Mouse (Mus musculus) kidney, postnatal 4 days (tissue): ENCODE data around the gene Top2a.

Experiments
- DNase-seq, 2 experiments: peaks; one replicate each; pipeline ENCODE4 v3.0.0; 2021; ENCODE audit warnings: mixed read lengths in 2 of 2

Gene Top2a

DNA sequence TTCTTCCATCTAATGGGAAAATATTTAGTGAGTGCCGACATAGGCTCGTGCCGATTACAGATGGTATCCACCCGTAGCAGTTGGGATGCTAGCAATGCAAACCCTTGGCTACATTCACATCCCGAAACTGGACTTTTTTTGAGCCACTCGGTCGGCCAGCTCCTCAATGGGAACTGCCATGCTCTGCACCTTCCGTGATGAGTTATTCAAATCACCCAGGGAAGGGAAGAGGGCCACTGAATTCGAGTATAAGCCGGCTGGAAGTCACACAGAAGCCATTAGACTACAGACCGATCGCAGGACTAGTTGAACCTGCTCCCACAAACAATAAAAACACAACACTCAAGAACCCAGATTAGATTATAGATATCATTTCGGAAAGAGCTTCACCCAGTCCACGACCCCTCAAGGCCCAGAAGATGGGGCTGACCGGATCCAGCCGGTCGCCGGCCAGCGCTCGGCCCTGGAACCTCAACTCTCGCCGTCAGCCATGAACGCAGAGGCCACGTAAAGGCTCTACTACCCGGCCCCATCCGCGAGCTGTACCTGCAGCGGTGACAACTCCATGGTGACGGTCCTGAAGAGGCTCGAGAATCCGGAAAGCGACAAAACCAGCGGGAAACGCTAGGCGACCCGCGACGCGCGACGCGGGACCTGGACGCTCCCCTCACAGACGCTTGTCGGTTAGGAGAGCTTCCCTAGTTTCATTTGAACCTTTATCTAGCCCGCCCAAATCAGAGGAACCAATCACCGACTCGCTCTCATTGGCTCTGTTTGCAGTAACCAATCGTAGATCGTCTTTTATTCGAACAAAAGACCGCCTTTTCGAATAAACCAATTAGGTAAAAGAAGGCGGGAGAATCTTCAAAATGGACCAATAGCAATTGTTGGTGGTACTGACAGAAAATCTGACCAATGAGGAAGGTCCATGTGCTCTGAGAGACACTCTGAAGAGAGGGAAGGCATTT is at the start of gene Top2a:
Gene Top2a (minus strand): TSS at position 690 of the 968 bp plus-strand sequence.
- peak; percentile 85 to 89 for DNase-seq

- DNase-seq, result no peak
Observed at GRCm38 (mm10) chr11:99073781-99074180, 49.8 kb upstream of the Top2a start.

DNA sequence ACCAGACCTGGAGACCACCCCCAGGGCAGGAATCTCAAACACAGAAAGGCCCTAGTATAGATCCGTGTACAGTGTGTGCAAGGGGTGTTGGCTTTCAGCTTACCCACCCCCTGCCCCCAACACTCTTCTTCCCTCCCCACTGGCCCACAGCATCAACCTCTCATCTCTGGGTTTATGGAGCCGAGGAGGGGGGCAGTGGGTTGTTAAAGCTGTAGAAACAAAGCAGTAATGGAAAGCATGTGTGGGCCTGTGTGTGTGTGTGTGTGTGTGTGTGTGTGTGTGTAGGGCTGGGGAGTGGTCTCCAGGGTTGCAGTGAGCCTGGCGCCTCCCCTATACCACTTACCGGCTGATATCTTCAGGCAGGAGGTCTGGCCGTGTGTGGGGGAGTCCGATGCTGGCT is 47.9 kb upstream of the Top2a start:
- DNase-seq, result peak in 1 of 2 experiments; percentile 33

DNA sequence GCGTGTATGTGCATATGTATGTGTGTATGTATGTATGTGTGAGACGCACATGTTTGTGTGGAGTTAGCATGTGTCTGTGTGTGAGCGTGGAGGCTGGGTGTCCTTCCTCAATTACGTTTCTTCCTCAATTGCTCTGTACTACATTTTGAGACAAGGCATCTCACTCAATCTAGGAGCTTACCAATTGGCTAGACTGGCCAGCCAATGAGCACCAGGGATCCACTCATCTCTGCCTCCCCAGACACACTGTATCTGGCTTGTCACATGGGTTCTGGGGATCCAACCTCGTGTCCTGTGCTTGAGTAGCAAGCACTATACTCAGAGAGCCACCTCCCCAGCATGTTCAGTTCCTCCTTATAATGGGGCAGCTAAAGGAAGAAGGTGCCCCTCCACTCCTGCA is 44.5 kb upstream of the Top2a start:
- DNase-seq, result no peak

DNA sequence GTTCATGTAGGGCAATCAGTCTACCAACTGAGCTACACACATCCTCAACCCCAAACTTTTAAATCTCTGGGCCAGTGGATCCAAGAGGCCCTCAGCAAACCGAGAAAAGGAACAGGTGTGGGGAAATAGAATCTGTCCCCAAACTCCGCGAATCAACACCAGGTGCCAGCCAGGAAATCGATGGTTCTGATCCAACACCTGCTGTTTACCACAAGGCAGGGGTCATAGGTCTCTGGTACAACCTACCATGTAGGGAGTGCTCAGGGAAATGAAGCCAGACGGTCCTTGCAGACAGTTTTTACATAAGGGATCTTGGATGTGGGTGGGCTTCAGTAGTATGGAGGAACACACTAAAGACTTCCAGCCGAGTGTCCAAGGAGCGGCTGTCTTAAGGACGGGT is 43.6 kb upstream of the Top2a start:
- no peak for DNase-seq

GRCm38 (mm10) chr11:99065979-99066378 is 42.0 kb upstream of the Top2a start:
- peak; percentile 85 to 90 for DNase-seq

DNA sequence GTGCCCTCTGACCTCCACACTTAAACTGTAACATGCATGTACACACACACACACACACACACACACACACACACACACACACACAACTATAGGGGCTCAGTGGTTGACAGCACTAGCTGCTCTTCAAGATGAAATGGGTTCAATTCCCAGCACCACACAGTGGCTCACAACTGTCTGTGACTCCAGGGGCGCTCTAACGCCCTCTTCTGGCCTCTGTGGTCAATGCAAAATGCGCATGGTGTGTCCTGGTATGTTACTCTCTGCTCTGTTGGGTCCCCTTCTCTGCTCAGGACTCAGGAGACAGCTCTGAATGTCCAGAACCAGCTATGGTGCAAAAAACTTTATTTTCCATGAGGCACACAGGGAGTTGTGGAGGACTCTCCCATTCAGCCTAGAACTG is 41.4 kb upstream of the Top2a start:
- DNase-seq, result no peak

DNA sequence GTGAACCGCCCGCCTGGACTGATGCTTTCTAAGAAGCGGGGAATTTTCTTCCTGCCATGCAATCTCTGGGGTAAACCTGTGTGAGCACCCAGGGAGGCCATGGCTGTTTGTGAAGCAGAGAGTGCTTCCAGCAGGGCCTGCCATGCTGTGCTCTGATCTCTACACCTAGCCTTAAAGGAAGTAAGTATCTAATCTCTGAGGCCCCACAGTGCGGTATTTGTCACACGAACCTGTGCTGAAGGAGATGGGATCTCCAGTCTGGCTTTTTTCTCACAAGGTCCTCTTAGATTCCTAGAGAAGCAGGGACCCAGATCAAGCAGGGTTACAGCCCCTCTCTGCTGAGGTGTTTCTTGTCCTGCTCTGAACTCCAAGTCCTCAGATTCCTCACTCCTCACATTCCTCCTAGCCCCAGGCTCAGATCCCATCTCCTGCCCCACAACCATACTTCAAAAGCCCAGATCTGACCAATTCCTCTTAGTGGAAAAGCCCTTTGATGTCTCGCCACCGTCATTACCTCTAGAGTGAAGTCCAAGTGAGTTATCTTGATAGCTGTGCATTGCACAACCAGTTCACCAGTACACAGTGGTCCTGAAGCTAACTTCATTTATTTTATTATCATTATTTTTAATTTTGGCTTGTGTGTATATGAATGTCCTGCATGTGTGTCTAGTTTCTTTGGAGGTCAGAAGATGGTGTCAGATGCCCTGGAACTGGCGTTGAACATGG is 39.6 kb upstream of the Top2a start:
- no peak for DNase-seq

GRCm38 (mm10) chr11:99062661-99063060 is 38.7 kb upstream of the Top2a start:
- DNase-seq, result no peak

GRCm38 (mm10) chr11:99060435-99060834 is 36.4 kb upstream of the Top2a start:
- peak; percentile 52 to 57 for DNase-seq

- peak; percentile 66 to 74 for DNase-seq
Observed at GRCm38 (mm10) chr11:99055571-99056452, 31.8 kb upstream of the Top2a start.

GRCm38 (mm10) chr11:99055143-99055542 is 31.2 kb upstream of the Top2a start:
- DNase-seq, result peak; percentile 64 to 68

DNA sequence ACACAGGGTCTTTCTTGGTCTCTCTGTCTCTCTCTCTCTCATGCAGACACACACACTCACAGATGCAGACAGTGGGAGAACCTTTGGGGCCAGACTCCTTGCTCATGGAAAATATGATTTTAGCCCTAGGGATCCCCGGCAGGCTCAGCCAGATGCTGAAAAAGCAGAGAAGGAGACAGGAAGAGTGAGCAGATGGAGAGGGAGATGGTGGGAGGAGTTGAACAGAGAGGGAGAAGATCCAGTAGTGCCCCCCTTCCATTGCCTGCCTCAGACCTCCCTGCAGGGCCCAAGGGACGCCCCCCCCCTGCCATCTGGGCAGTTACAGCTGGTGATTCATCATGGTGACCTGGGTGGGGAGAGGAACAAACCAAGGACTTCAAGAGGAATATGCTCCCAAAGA is 23.7 kb upstream of the Top2a start:
- no peak for DNase-seq

- peak; percentile 50 to 64 for DNase-seq
Observed at GRCm38 (mm10) chr11:99047120-99047519, 23.1 kb upstream of the Top2a start.

DNA sequence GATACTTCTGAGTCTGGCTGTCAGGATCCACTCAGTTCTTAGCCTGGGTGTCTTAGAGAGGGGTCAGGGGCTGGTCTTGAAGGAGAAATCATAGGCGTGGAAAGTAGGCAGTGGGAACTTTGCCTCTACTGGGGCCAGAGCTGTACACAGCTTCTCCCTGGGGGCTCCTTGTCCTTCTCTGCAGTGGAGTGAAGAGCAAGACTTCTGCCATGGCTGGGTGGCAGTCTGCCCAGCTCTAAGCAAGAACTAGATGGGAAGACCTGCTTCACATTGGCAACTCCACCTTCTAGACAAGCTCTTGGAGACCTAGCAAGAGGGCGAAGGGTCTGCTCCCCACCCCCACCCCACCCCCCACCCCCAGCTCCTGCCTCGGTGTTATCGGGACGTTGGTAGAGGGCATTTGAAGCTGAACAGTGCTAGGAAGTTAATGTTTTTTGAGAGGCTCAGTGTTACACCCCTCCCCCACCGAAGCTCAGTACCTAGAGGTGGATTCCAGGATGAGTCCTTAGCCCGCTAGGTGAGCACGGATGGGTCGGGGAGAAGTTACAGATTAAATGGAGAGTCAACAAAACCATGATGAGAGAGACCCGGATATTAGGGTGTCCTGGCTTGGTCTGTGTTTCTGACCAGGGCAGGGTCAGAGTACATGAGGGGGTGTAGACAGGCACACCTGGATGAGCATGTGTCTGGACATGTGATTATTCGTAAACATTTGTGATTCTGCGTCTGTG is 21.3 kb upstream of the Top2a start:
- DNase-seq, result peak; percentile 49 to 68

DNA sequence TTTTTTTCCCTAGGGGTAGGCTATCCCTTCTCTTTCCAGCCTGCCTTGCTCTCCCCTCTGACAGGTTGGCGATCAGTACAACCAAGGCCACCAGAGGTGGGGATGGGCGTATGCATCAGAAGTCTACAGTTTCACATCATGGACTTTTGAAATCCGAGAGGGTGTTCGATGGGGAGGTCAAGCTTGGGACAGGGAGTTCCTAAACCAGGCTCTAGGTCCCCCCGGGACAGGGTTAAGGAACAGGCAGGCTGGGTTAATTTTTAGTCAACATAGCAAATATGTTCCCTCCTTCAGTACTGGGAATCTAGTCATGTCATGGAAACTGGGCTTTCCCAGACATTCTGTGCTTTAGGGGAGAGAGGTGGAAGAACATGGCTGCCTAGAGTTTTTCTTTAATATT is 20.3 kb upstream of the Top2a start:
- DNase-seq, result peak in 1 of 2 experiments; percentile 46

DNA sequence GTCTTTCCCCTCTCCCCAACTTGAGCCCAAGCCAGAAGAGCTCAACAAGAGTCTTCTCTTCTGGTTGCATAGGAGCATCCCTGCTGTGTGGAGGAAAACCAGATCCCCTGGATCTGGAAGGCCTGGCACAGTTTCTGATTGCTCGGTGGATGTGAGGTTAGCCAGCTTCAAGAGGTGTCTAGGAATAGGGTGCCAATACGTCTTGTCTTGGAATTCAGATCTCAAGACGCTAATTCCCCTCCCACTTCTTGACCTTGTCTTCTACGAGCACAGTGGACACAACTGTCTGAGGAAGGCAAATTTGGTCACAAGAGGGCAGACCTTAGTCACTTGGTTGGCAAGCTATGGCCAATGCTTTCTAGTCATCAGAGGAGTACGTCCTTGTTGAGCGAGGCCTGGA is 19.6 kb upstream of the Top2a start:
- no peak for DNase-seq

DNA sequence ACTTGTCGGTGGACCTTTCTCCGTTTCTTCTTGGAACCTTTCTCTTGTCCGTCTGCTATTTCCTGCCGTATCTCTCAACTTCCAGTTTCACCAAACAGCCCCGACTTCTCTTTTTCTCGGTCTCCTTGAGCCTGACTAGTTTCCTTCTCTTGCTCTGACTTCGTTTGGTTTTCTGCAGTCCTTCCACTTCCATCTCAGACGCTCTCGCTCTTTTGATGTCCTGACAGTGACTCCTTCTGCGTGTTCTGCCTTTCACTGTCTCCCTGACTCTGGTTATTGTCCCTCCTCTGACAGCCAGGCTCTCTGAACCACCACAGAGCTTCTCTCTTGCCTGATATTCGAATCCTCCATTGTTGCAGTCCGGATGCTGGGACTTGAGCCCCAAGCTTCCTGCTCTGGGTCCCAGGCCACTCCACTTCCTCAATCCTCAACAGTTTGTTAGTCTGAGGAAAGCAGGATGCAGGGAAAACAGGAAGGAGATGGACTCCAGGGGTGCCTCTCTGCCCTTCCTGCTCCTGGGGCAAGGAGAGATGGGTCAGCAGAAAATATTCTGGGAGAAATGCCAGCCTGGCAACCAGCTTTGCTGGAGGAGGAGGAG is 18.9 kb upstream of the Top2a start:
- peak; percentile 45 to 66 for DNase-seq

GRCm38 (mm10) chr11:99041841-99042780 is 18.1 kb upstream of the Top2a start:
- DNase-seq, result peak in 1 of 2 experiments; percentile 32

- peak; percentile 91 to 93 for DNase-seq
Observed at GRCm38 (mm10) chr11:99041051-99041729, 17.2 kb upstream of the Top2a start, which contains the start of gene Igfbp4. Gene Igfbp4, plus strand, starts transcription at chr11:99041244.
